Mouse (Mus musculus) common myeloid progenitor, adult 5-6 weeks (primary cell): Measurements from ENCODE around the gene Cdca5. TPM values are rescaled to one million over a fixed set of nuclear protein-coding genes. Genes with fewer than 3 reads are reported as not detected.

Experiments
- ATAC-seq: replicated peaks from 2 replicates; pipeline ENCODE4 v1.8.0; 2016; ENCODE audit warnings: low read depth, mild to moderate bottlenecking, moderate TSS enrichment, inconsistent platforms; ENCODE audit not compliant: poor library complexity, severe bottlenecking
- total RNA-seq: library from RNA; stranded (forward); fragments of 200-1000, 187-1606 nt; gene quantifications from 2 replicates; pipeline ENCODE4 v1.2.3, GENCODE M21; 2017

Cdca5 gene
- total RNA-seq, 1 experiment from 2014 or later = 25.8 TPM

- ATAC-seq = no peak
Measured at GRCm38 (mm10) chr19:6136397-6136796, 51.6 kb downstream of the Cdca5 start.

- no peak for ATAC-seq
Measured at GRCm38 (mm10) chr19:6139701-6140100, 54.9 kb downstream of the Cdca5 start.

GRCm38 (mm10) chr19:6140374-6140677 is 55.5 kb downstream of the Cdca5 start:
- peak; percentile 32; the same call in 1 of the 2 replicates for ATAC-seq

- ATAC-seq = peak; percentile 81
Measured at GRCm38 (mm10) chr19:6140678-6141393, 56.1 kb downstream of the Cdca5 start, which contains the start of gene Batf2. TSS of gene Batf2 (plus strand) at chr19:6140983.

- ATAC-seq = peak; percentile 85
Measured at GRCm38 (mm10) chr19:6141394-6141749, 56.6 kb downstream of the Cdca5 start, which contains the start of gene Arl2. TSS of gene Arl2 (minus strand) at chr19:6141548.

Other genes starting within 250 kb of the Cdca5 start
- 21.1 and 26.8 TPM in 2 replicates for gene Frmd8, start 209.7 kb upstream of the Cdca5 start, total RNA-seq
- 34.0 and 41.0 TPM in 2 replicates for gene Slc25a45, start 207.2 kb upstream of the Cdca5 start, total RNA-seq
- gene Tigd3, start 190.8 kb upstream of the Cdca5 start, total RNA-seq = 0.34 and 2.8 TPM in 2 replicates
- gene Dpf2, start 172.0 kb upstream of the Cdca5 start, total RNA-seq = 87.4 and 131 TPM in 2 replicates
- not detected in 2 replicates for gene Cdc42ep2, start 160.2 kb upstream of the Cdca5 start, total RNA-seq
- gene Pola2, start 120.8 kb upstream of the Cdca5 start, total RNA-seq = 61.2 and 63.5 TPM in 2 replicates
- not detected in 2 replicates for gene Slc22a20, start 98.8 kb upstream of the Cdca5 start, total RNA-seq
- 29.9 and 37.2 TPM in 2 replicates for gene Capn1, start 69.1 kb upstream of the Cdca5 start, total RNA-seq
- gene Syvn1, start 38.4 kb upstream of the Cdca5 start, total RNA-seq = 5.9 and 6.5 TPM in 2 replicates
- gene Mrpl49, start 27.2 kb upstream of the Cdca5 start, total RNA-seq = 25.8 and 35.8 TPM in 2 replicates
- gene Fau, start 27.1 kb upstream of the Cdca5 start, total RNA-seq = 1,809 and 1,850 TPM in 2 replicates
- gene Znhit2, start 23.8 kb upstream of the Cdca5 start, total RNA-seq = 10.3 and 11.6 TPM in 2 replicates
- gene Tm7sf2, start 16.6 kb upstream of the Cdca5 start, total RNA-seq = 4.9 and 5.9 TPM in 2 replicates
- gene Vps51, start 7.8 kb upstream of the Cdca5 start, total RNA-seq = 43.1 and 54.1 TPM in 2 replicates
- not detected in 2 replicates for gene Tmem262, start 5.0 kb upstream of the Cdca5 start, total RNA-seq
- not detected in 2 replicates for gene Gm28374, start 2.7 kb upstream of the Cdca5 start, total RNA-seq
- 25.2 and 34.0 TPM in 2 replicates for gene Zfpl1, start within 50 bp of the Cdca5 start, total RNA-seq
- 0.46 TPM in 1 of 2 replicates, not detected in the other for gene AC131692.1, start 9.4 kb downstream of the Cdca5 start, total RNA-seq
- not detected in 2 replicates for gene Naaladl1, start 20.8 kb downstream of the Cdca5 start, total RNA-seq
- 4.9 and 8.2 TPM in 2 replicates for gene Sac3d1, start 33.7 kb downstream of the Cdca5 start, total RNA-seq
- 11.3 and 17.0 TPM in 2 replicates for gene Snx15, start 43.3 kb downstream of the Cdca5 start, total RNA-seq
- gene Batf2, start 56.0 kb downstream of the Cdca5 start, total RNA-seq = 0.44 and 0.78 TPM in 2 replicates
- gene Arl2, start 56.6 kb downstream of the Cdca5 start, total RNA-seq = 27.6 and 36.5 TPM in 2 replicates
- not detected in 2 replicates for gene Majin, start 99.4 kb downstream of the Cdca5 start, total RNA-seq
- 0.14 TPM in 1 of 2 replicates, not detected in the other for gene Gpha2, start 141.4 kb downstream of the Cdca5 start, total RNA-seq
- 2.6 and 4.2 TPM in 2 replicates for gene Ppp2r5b, start 150.9 kb downstream of the Cdca5 start, total RNA-seq
- 10.7 and 12.6 TPM in 2 replicates for gene Atg2a, start 156.7 kb downstream of the Cdca5 start, total RNA-seq
- 15.6 and 16.8 TPM in 2 replicates for gene Ehd1, start 191.7 kb downstream of the Cdca5 start, total RNA-seq
- gene Cdc42bpg, start 221.5 kb downstream of the Cdca5 start, total RNA-seq = 2.6 and 2.9 TPM in 2 replicates
- 19.2 and 30.8 TPM in 2 replicates for gene Men1, start 250.0 kb downstream of the Cdca5 start, total RNA-seq